Mouse (Mus musculus): ENCODE results near the gene Ptbp1. TPM values are rescaled to one million over a fixed set of nuclear protein-coding genes. Genes with fewer than 3 reads are reported as not detected.

Gene Ptbp1
- polyA plus RNA-seq, 1 experiment from 2014 or later, result 141 TPM

DNA sequence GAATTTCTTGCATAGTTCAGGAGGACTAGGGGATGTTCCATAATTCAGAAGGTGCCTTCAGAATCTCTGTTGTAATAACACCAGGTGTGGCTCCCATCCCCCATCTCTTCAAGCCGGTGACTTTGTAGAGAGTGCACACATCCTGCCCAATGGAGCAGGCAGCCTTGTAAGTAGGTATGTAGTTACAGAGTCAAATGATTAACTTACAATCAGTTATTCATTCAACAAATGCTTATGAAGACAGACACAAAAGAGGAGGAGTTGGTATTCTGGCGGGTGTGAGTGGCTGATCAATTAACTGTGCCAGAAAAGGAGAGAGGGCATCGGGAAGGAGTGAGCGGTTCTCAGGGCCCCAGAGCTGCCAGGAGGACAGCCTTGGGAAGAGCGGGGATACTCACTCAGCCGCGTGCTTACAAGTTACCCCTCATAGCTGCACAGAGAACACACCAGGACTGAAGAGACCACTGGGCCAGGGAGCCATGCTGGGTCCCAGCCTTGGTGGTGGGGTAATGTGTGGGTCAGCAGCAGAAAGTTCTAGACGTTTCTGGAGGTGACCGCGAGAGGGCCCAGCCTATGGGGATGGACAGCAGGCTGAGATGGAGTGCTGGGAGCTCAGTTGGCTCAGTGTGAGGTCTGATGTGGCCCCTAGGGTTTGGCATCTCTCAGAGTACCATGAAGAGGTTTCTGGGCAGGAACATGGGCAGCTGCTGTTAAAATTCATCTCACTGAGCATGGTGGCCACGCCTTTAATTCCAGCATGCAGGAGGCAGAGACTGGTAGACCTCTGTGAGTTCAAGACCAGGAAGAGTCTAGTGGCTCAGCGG lies 38.3 kb upstream of the Ptbp1 start:
- H3K4me1 ChIP-seq (replicated peaks; ENCODE audit: control insufficient read depth, insufficient read depth, low read length), result no peaks in the 10 kb centered on the region
- no peaks in the 10 kb centered on the region for H3K27me3 ChIP-seq (ENCODE audit: control insufficient read depth, insufficient read depth, low read length)
- H3K27ac ChIP-seq (ENCODE audit: low read depth, low read length), result no peak overlapping the region
- H3K4me2 ChIP-seq (replicated peaks; ENCODE audit: low read depth, low read length), result no peak overlapping the region
- DNase-seq (ENCODE audit: low spot score) (no peak), ATAC-seq (ENCODE audit: low FRiP score) (no peak)
- H3K9ac ChIP-seq (ENCODE audit: low read depth, low read length), result no peak overlapping the region
- peaks cover 13% of the 10 kb centered on the region for H3K36me3 ChIP-seq (ENCODE audit: control insufficient read depth, insufficient read depth, low read length)
- no peak overlapping the region for H3K4me3 ChIP-seq (ENCODE audit: low read depth, low read length)
- no peaks in the 10 kb centered on the region for H3K9me3 ChIP-seq (ENCODE audit: control insufficient read depth, low read length)
- WGBS, result 84% methylated on average over 12 of the region's 12 CpGs

GRCm38 (mm10) chr10:79817111-79817510 lies 37.1 kb upstream of the Ptbp1 start:
- no peaks in the 10 kb centered on the region for H3K27me3 ChIP-seq (ENCODE audit: control insufficient read depth, insufficient read depth, low read length)
- peaks cover 9% of the 10 kb centered on the region for H3K36me3 ChIP-seq (ENCODE audit: control insufficient read depth, insufficient read depth, low read length)
- no peaks in the 10 kb centered on the region for H3K9me3 ChIP-seq (ENCODE audit: control insufficient read depth, low read length)
- 76% methylated on average over 2 of the region's 2 CpGs for WGBS
- ATAC-seq (ENCODE audit: low FRiP score) (no peak), DNase-seq (ENCODE audit: low spot score) (no peak)
- H3K4me3 ChIP-seq (ENCODE audit: low read depth, low read length), result no peak overlapping the region
- H3K4me2 ChIP-seq (replicated peaks; ENCODE audit: low read depth, low read length), result no peak overlapping the region
- H3K4me1 ChIP-seq (replicated peaks; ENCODE audit: control insufficient read depth, insufficient read depth, low read length), result no peaks in the 10 kb centered on the region
- no peak overlapping the region for H3K9ac ChIP-seq (ENCODE audit: low read depth, low read length)
- H3K27ac ChIP-seq (ENCODE audit: low read depth, low read length), result no peak overlapping the region

GRCm38 (mm10) chr10:79818225-79818624 lies 36.0 kb upstream of the Ptbp1 start:
- no peak overlapping the region for H3K4me3 ChIP-seq (ENCODE audit: low read depth, low read length)
- no peak overlapping the region for H3K4me2 ChIP-seq (replicated peaks; ENCODE audit: low read depth, low read length)
- DNase-seq (ENCODE audit: low spot score) (no peak), ATAC-seq (ENCODE audit: low FRiP score) (no peak)
- no peak overlapping the region for H3K27ac ChIP-seq (ENCODE audit: low read depth, low read length)
- H3K36me3 ChIP-seq (ENCODE audit: control insufficient read depth, insufficient read depth, low read length), result peaks cover 9% of the 10 kb centered on the region
- H3K9ac ChIP-seq (ENCODE audit: low read depth, low read length), result no peak overlapping the region
- H3K4me1 ChIP-seq (replicated peaks; ENCODE audit: control insufficient read depth, insufficient read depth, low read length), result peaks cover 4% of the 10 kb centered on the region; the same call in 1 of the 2 replicates
- no peaks in the 10 kb centered on the region for H3K27me3 ChIP-seq (ENCODE audit: control insufficient read depth, insufficient read depth, low read length)
- no peaks in the 10 kb centered on the region for H3K9me3 ChIP-seq (ENCODE audit: control insufficient read depth, low read length)
- 66% methylated on average over 4 of the region's 4 CpGs for WGBS

- H3K27ac ChIP-seq (ENCODE audit: low read depth, low read length), result no peak overlapping the region
- H3K4me2 ChIP-seq (replicated peaks; ENCODE audit: low read depth, low read length), result no peak overlapping the region
- 92% methylated on average over 17 of the region's 17 CpGs for WGBS
- H3K4me1 ChIP-seq (replicated peaks; ENCODE audit: control insufficient read depth, insufficient read depth, low read length), result peaks cover 4% of the 10 kb centered on the region; the same call in 1 of the 2 replicates
- peaks cover 9% of the 10 kb centered on the region for H3K36me3 ChIP-seq (ENCODE audit: control insufficient read depth, insufficient read depth, low read length)
- no peak for DNase-seq (ENCODE audit: low spot score)
- ATAC-seq (ENCODE audit: low FRiP score), result no peak
- no peaks in the 10 kb centered on the region for H3K27me3 ChIP-seq (ENCODE audit: control insufficient read depth, insufficient read depth, low read length)
- no peak overlapping the region for H3K4me3 ChIP-seq (ENCODE audit: low read depth, low read length)
- H3K9ac ChIP-seq (ENCODE audit: low read depth, low read length), result no peak overlapping the region
- no peaks in the 10 kb centered on the region for H3K9me3 ChIP-seq (ENCODE audit: control insufficient read depth, low read length)
Measured at GRCm38 (mm10) chr10:79819606-79820005, 34.6 kb upstream of the Ptbp1 start.

DNA sequence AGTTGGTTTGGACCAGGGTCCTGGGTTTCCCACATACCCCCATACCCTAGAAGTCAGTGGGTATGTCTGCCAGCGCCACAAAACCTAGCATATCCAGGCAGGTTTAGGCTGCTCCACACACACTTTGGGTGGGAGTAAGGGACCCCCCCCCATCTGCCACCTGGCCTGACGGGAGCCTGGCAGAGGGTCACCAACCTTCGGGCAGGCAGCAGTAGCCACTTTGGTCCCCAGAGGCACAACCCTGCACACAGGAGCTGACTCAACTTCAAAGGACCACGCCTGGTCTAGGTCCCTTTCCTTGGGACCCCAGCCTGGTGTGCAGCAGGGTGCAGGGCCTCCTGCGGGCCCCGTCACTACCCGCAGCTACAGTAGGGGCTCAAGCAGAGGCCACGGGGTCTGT lies 34.0 kb upstream of the Ptbp1 start:
- Histone ChIP-seq H3K9ac (ENCODE audit: low read depth, low read length) (no peak overlapping the region), H3K27ac (ENCODE audit: low read depth, low read length) (no peak overlapping the region), H3K36me3 (ENCODE audit: control insufficient read depth, insufficient read depth, low read length) (peaks cover 9% of the 10 kb centered on the region), H3K9me3 (ENCODE audit: control insufficient read depth, low read length) (no peaks in the 10 kb centered on the region), H3K27me3 (ENCODE audit: control insufficient read depth, insufficient read depth, low read length) (no peaks in the 10 kb centered on the region), H3K4me3 (ENCODE audit: low read depth, low read length) (no peak overlapping the region), H3K4me2 (replicated peaks; ENCODE audit: low read depth, low read length) (no peak overlapping the region), H3K4me1 (replicated peaks; ENCODE audit: control insufficient read depth, insufficient read depth, low read length) (peaks cover 4% of the 10 kb centered on the region; the same call in 1 of the 2 replicates)
- WGBS, result 71% methylated on average over 8 of the region's 8 CpGs
- no peak for ATAC-seq (ENCODE audit: low FRiP score)
- no peak for DNase-seq (ENCODE audit: low spot score)

GRCm38 (mm10) chr10:79820782-79821181 lies 33.4 kb upstream of the Ptbp1 start, which contains the start of gene Misp:
Gene Misp, plus strand, starts transcription at chr10:79820989.
- H3K27me3 ChIP-seq (ENCODE audit: control insufficient read depth, insufficient read depth, low read length), result no peaks in the 10 kb centered on the region
- WGBS, result 67% methylated on average over 11 of the region's 11 CpGs
- no peak within 1 kb of the TSS for H3K9ac ChIP-seq (ENCODE audit: low read depth, low read length)
- no peaks in the 10 kb centered on the region for H3K9me3 ChIP-seq (ENCODE audit: control insufficient read depth, low read length)
- H3K4me1 ChIP-seq (replicated peaks; ENCODE audit: control insufficient read depth, insufficient read depth, low read length), result peaks cover 4% of the 10 kb centered on the region; the same call in 1 of the 2 replicates
- no peak within 1 kb of the TSS for H3K4me2 ChIP-seq (replicated peaks; ENCODE audit: low read depth, low read length)
- H3K4me3 ChIP-seq (ENCODE audit: low read depth, low read length), result no peak within 1 kb of the TSS
- no peak within 1 kb of the TSS for H3K27ac ChIP-seq (ENCODE audit: low read depth, low read length)
- ATAC-seq (ENCODE audit: low FRiP score) (no peak), DNase-seq (ENCODE audit: low spot score) (no peak)
- H3K36me3 ChIP-seq (ENCODE audit: control insufficient read depth, insufficient read depth, low read length), result peaks cover 9% of the 10 kb centered on the region

DNA sequence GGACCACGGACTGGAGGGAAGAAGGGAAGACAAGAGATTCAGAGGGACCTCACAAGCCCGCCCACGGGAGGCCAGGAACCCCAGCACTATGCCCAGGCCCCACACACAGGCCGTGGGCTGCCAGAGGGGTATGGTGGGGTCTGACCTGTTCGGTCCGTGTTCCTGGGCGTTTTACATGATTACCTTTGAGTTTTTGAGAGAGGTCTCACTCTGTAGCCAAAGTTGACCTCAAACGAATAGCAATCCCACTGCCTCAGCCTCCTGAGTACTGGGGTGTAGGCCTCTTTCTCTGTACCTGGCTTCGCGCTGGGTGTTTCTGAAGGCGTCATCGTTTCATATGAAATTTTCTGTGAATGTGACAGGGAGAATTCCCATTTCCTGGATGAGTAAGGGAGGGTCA lies 32.5 kb upstream of the Ptbp1 start:
- H3K4me1 ChIP-seq (replicated peaks; ENCODE audit: control insufficient read depth, insufficient read depth, low read length), result peaks cover 4% of the 10 kb centered on the region; the same call in 1 of the 2 replicates
- no peak overlapping the region for H3K4me2 ChIP-seq (replicated peaks; ENCODE audit: low read depth, low read length)
- DNase-seq (ENCODE audit: low spot score) (no peak), ATAC-seq (ENCODE audit: low FRiP score) (no peak)
- H3K9me3 ChIP-seq (ENCODE audit: control insufficient read depth, low read length), result no peaks in the 10 kb centered on the region
- H3K9ac ChIP-seq (ENCODE audit: low read depth, low read length), result no peak overlapping the region
- 88% methylated on average over 12 of the region's 12 CpGs for WGBS
- no peak overlapping the region for H3K4me3 ChIP-seq (ENCODE audit: low read depth, low read length)
- H3K27ac ChIP-seq (ENCODE audit: low read depth, low read length), result no peak overlapping the region
- H3K36me3 ChIP-seq (ENCODE audit: control insufficient read depth, insufficient read depth, low read length), result peaks cover 9% of the 10 kb centered on the region
- H3K27me3 ChIP-seq (ENCODE audit: control insufficient read depth, insufficient read depth, low read length), result no peaks in the 10 kb centered on the region

- no peak overlapping the region for H3K27ac ChIP-seq (ENCODE audit: low read depth, low read length)
Measured at GRCm38 (mm10) chr10:79822372-79822771, 31.9 kb upstream of the Ptbp1 start.

DNA sequence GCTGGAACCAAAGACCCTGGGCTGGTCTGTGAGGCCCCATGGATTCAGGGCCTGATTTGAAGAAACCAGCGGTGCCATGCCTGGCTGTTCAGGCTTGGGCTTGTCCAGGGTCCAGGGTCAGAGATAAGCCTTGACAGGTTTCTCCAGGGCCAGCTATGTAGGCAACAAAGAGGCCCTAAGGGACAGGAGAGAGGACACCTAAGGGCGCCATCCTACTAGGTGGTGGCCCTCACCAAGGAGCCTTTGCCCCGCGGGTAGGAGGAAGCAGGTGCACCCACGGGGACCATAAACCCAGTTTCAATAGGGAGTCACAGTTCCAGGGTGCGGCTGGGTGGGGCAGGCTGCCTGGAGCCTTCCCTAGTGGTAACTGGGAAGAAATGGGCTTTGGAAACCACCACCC lies 31.2 kb upstream of the Ptbp1 start:
- ATAC-seq (ENCODE audit: low FRiP score), result no peak
- Histone ChIP-seq H3K4me1 (replicated peaks; ENCODE audit: control insufficient read depth, insufficient read depth, low read length) (peaks cover 4% of the 10 kb centered on the region; the same call in 1 of the 2 replicates), H3K4me2 (replicated peaks; ENCODE audit: low read depth, low read length) (no peak overlapping the region), H3K27me3 (ENCODE audit: control insufficient read depth, insufficient read depth, low read length) (no peaks in the 10 kb centered on the region), H3K36me3 (ENCODE audit: control insufficient read depth, insufficient read depth, low read length) (peaks cover 9% of the 10 kb centered on the region), H3K4me3 (ENCODE audit: low read depth, low read length) (no peak overlapping the region), H3K9ac (ENCODE audit: low read depth, low read length) (no peak overlapping the region), H3K27ac (ENCODE audit: low read depth, low read length) (peak overlapping the region; percentile 53; the same call in 1 of the 2 replicates), H3K9me3 (ENCODE audit: control insufficient read depth, low read length) (no peaks in the 10 kb centered on the region)
- 78% methylated on average over 6 of the region's 6 CpGs for WGBS
- DNase-seq (ENCODE audit: low spot score), result no peak

More at GRCm38 (mm10) chr10:79822372-79822771, 31.9 kb upstream of the Ptbp1 start:
- H3K27me3 ChIP-seq (ENCODE audit: control insufficient read depth, insufficient read depth, low read length), result no peaks in the 10 kb centered on the region
- H3K36me3 ChIP-seq (ENCODE audit: control insufficient read depth, insufficient read depth, low read length), result peaks cover 9% of the 10 kb centered on the region
- no peak overlapping the region for H3K4me2 ChIP-seq (replicated peaks; ENCODE audit: low read depth, low read length)
- H3K4me1 ChIP-seq (replicated peaks; ENCODE audit: control insufficient read depth, insufficient read depth, low read length), result peaks cover 4% of the 10 kb centered on the region; the same call in 1 of the 2 replicates
- H3K9ac ChIP-seq (ENCODE audit: low read depth, low read length), result no peak overlapping the region
- no peak overlapping the region for H3K4me3 ChIP-seq (ENCODE audit: low read depth, low read length)
- WGBS, result 40% methylated on average over 17 of the region's 17 CpGs
- ATAC-seq (ENCODE audit: low FRiP score), result peak; percentile 38
- no peak for DNase-seq (ENCODE audit: low spot score)
- no peaks in the 10 kb centered on the region for H3K9me3 ChIP-seq (ENCODE audit: control insufficient read depth, low read length)
